Mouse (Mus musculus) forebrain, embryonic 13.5 days (tissue): ENCODE results near the gene Ankmy2. TPM values are rescaled to one million over a fixed set of nuclear protein-coding genes. Genes with fewer than 3 reads are reported as not detected.
A peak's percentile ranks its signal among the peaks of the same experiment; 100 is the strongest.

Experiments
- ATAC-seq: fragments of 200-750 bp; cut with Nextera tagmentation; 2 replicates; pipeline ENCODE4 v1.8.0; 2017
- H3K27ac ChIP-seq: fragments of 300-500 bp; sonication (generic); 2 replicates; pipeline ENCODE4 v1.5.1; 2015; ENCODE audit warnings: inconsistent platforms, mild to moderate bottlenecking, moderate library complexity
- H3K27me3 ChIP-seq: fragments of 300-500 bp; sonication (generic); 2 replicates; pipeline ENCODE4 v1.6.1; 2015; ENCODE audit warnings: mild to moderate bottlenecking, inconsistent platforms
- H3K36me3 ChIP-seq: fragments of 300-500 bp; sonication (generic); 2 replicates; pipeline ENCODE4 v1.6.1; 2015; ENCODE audit warnings: mild to moderate bottlenecking, inconsistent platforms; ENCODE audit not compliant: poor library complexity, severe bottlenecking
- H3K4me1 ChIP-seq: fragments of 300-500 bp; sonication (generic); 2 replicates; pipeline ENCODE4 v1.6.1; 2015; ENCODE audit warnings: inconsistent platforms
- H3K4me2 ChIP-seq: fragments of 300-500 bp; sonication (generic); 2 replicates; pipeline ENCODE4 v1.6.1; 2015; ENCODE audit warnings: inconsistent platforms, mild to moderate bottlenecking, moderate library complexity
- H3K4me3 ChIP-seq: fragments of 300-500 bp; sonication (generic); 2 replicates; pipeline ENCODE4 v1.5.1; 2015; ENCODE audit warnings: mild to moderate bottlenecking, inconsistent platforms
- H3K9ac ChIP-seq: fragments of 300-500 bp; sonication (generic); 2 replicates; pipeline ENCODE4 v1.6.1; 2015; ENCODE audit warnings: mild to moderate bottlenecking, inconsistent platforms
- H3K9me3 ChIP-seq: fragments of 300-500 bp; sonication (generic); replicated peaks from 2 replicates; pipeline ENCODE4 v1.6.1; 2016; ENCODE audit warnings: inconsistent platforms
- WGBS: fragments of 180-500 bp; shearing (Covaris S2); methylation state at CpG from one replicate; pipeline ENCODE4 v1.1.7; 2015; 5-methylcytosine and 5-hydroxymethylcytosine counted together
- polyA plus RNA-seq: library from polyadenylated mRNA; unstranded; fragments of >200 nt; fragmentation: Nextera tagmentation; extraction: Ambion mirVana; gene quantifications from 2 replicates; pipeline ENCODE4 v1.2.1, GENCODE M21; 2015

Gene Ankmy2
- 41.4 and 42.5 TPM in 2 replicates for polyA plus RNA-seq

DNA sequence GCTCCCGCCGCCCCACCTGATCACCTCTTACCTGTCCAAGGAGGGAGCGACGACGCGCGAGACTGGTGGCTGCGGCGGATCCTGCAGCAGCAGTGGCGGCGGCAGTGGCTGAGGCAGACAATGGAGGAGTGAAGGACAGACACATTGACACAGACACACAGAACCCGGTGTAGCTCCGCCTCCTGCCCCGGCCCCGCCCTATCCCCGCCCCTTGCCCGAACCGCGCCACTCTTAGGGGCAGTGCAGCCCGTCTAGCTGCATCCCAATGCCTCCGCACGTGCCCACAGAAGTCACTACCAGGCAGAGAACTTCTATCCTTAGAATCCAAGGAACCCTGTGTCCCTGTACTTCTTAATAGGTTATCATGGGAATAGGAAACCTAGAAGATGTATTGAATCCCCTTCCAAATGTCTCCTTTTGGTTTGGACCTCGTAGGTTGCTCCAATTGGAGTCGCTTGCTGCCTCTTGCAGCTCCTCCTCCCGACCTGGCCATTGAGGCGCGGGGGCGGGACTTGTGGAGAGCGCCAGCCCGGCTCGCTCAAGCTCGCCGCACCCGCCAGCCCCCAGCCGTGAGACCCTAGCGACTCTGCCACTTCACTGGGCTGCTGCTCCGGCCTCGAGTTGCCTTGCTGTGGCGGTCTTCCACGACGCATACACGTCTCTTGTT lies at the start of gene Ankmy2:
Ankmy2 (plus strand) TSS at position 478 of the 667 bp plus-strand sequence.
- under 1% methylated on average over 42 of the region's 42 CpGs for WGBS
- Histone ChIP-seq H3K4me2 (peak within 1 kb of the TSS; percentile 79), H3K36me3 (no peaks in the 10 kb centered on the region), H3K27ac (peak within 1 kb of the TSS; percentile 90), H3K9me3 (no peaks in the 10 kb centered on the region), H3K9ac (peak within 1 kb of the TSS; percentile 93), H3K4me1 (peaks cover 33% of the 10 kb centered on the region), H3K27me3 (no peaks in the 10 kb centered on the region), H3K4me3 (peak within 1 kb of the TSS; percentile 96)
- peak; percentile 97 for ATAC-seq

DNA sequence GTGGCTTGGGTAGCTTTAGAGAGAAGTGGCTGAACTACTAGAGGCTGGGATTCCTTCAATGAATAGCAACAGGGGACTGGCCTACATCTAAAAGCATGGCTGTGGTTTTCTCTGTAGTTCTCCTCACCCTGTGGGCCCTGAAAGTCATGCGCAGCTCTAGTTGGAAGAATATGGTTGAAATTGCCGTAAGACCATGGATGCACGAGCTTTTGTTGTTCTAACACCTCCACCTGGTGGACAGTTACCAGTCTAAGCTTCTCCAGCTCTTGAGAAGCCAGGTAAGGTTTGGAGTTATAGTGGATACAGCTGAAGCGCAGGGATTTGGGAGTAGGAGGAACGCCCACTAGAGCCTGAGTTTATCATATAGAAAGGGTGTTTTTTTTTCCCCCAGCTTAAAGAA lies 48.5 kb upstream of the Ankmy2 start:
- Histone ChIP-seq H3K27me3 (no peaks in the 10 kb centered on the region), H3K9ac (no peak overlapping the region), H3K4me1 (no peaks in the 10 kb centered on the region), H3K4me3 (no peak overlapping the region), H3K36me3 (peaks cover 80% of the 10 kb centered on the region), H3K4me2 (no peak overlapping the region), H3K27ac (no peak overlapping the region), H3K9me3 (no peaks in the 10 kb centered on the region)
- 98% methylated on average over 5 of the region's 5 CpGs for WGBS
- ATAC-seq = no peak

DNA sequence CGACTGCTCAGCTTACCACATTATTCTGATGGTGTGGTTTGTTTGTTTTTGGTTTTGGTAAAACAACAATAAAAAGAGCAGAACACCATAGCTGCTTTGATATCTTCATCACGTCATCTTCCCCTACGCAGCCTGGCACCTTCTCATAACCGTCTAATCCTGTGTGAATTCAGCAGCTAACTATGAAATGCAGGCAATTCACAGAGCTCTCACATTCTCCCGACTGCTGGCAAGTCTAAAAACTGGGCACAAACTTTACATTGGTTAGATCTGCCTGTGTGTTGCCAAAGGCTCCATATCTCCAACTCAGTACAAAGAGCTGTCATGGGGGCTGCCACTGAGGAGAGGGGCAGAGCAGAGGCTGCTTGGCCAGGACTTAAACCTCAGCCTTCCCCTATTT lies 46.5 kb upstream of the Ankmy2 start:
- Histone ChIP-seq H3K27ac (no peak overlapping the region), H3K4me2 (no peak overlapping the region)
- peak; percentile 38; the same call in 1 of the 2 replicates for ATAC-seq

DNA sequence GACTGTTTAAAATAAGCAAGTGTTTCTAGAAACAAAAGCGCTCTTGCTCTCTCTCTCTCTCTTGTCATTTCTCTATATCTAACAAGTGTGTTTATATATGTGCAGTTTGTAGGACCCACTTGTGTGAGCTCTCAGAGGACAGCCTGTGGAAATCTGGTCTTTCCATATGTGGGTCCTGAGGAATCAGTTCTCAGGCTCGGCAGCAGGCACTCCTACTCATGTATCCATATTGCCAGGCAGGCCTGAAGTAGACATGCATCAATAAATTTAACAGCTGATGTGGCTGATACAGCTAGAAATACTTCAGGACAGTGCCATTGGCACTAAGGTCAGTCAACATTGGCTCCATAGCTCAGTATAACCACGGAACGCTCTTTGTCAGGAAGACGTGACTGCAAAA lies 45.8 kb upstream of the Ankmy2 start:
- no peak for ATAC-seq
- no peak overlapping the region for H3K9ac ChIP-seq
- no peaks in the 10 kb centered on the region for H3K9me3 ChIP-seq
- H3K36me3 ChIP-seq = peaks cover 88% of the 10 kb centered on the region
- no peak overlapping the region for H3K4me2 ChIP-seq
- 92% methylated on average over 5 of the region's 5 CpGs for WGBS
- H3K4me3 ChIP-seq = no peak overlapping the region
- no peak overlapping the region for H3K27ac ChIP-seq
- H3K27me3 ChIP-seq = no peaks in the 10 kb centered on the region
- H3K4me1 ChIP-seq = no peaks in the 10 kb centered on the region

More for the DNA sequence above, 46.5 kb upstream of the Ankmy2 start:
- Histone ChIP-seq H3K36me3 (peaks cover 85% of the 10 kb centered on the region), H3K9me3 (no peaks in the 10 kb centered on the region), H3K27me3 (no peaks in the 10 kb centered on the region), H3K9ac (no peak overlapping the region), H3K4me3 (no peak overlapping the region), H3K4me1 (no peaks in the 10 kb centered on the region)
- 82% methylated on average over 5 of the region's 5 CpGs for WGBS

DNA sequence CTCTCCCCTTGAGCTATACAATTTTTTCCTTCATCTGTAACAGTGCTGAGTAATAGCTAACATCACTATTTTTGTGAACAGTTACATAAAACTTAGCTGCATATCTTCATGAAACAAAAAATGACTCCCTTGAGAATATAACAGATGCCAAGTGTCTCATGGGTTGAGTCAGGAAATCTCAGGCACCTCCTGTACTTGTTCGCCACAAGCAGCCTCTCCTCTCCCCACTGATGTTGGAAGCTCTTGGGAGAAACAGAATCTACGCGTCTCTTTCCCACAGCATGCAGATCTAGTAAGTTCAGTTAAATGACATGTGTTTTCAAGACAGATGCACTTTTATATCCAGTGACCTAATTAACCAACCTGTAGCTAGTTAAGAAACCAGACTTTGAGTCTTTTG lies 44.8 kb upstream of the Ankmy2 start:
- H3K4me3 ChIP-seq = no peak overlapping the region
- no peak overlapping the region for H3K4me2 ChIP-seq
- no peaks in the 10 kb centered on the region for H3K27me3 ChIP-seq
- WGBS = 98% methylated on average over 3 of the region's 3 CpGs
- no peak overlapping the region for H3K27ac ChIP-seq
- ATAC-seq = no peak
- H3K9me3 ChIP-seq = no peaks in the 10 kb centered on the region
- peaks cover 91% of the 10 kb centered on the region for H3K36me3 ChIP-seq
- no peak overlapping the region for H3K9ac ChIP-seq
- H3K4me1 ChIP-seq = no peaks in the 10 kb centered on the region

DNA sequence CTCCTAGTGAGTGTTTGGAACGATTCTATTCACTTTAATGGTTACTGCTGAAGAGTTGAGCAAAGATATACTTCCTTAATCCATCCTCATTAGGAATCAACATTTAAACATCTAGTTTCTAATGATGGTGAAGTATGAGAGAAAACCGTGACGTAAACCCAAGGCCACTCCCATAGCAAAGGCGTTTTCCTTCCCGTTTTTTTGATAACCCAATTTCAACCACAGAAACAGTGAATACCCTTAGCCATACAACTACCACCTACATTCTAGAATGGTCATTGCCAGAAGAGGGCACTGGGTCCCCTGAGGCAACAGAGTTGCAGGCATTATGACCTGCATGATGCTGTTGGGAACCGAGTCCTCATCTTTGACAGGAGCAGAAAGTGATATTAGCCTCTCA lies 39.8 kb upstream of the Ankmy2 start:
- peaks cover 81% of the 10 kb centered on the region for H3K36me3 ChIP-seq
- H3K27ac ChIP-seq = no peak overlapping the region
- no peaks in the 10 kb centered on the region for H3K9me3 ChIP-seq
- H3K27me3 ChIP-seq = no peaks in the 10 kb centered on the region
- no peak overlapping the region for H3K4me2 ChIP-seq
- no peak for ATAC-seq
- WGBS = 95% methylated on average over 6 of the region's 6 CpGs
- H3K4me3 ChIP-seq = no peak overlapping the region
- H3K9ac ChIP-seq = no peak overlapping the region
- H3K4me1 ChIP-seq = no peaks in the 10 kb centered on the region

DNA sequence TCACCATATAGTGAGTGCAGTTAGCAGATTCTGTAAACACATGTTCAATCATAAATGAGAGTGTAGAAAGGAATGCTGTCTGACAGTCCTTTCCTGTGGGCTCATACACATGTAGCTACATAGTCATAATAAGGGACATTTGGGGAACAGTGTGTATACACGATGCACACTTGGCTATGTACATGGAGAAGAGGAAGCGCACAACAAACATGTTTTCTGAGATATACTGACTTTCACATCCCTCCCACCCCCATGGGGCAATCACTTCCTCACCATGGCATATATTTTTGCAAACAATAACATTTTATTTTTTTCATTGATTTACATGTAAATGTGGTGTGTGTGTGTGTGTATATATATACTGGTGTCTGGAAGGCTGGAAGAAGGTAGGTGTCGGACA lies 37.7 kb upstream of the Ankmy2 start:
- Histone ChIP-seq H3K4me1 (no peaks in the 10 kb centered on the region), H3K9me3 (no peaks in the 10 kb centered on the region), H3K36me3 (peaks cover 81% of the 10 kb centered on the region), H3K27me3 (no peaks in the 10 kb centered on the region), H3K4me2 (no peak overlapping the region), H3K4me3 (no peak overlapping the region), H3K27ac (no peak overlapping the region), H3K9ac (no peak overlapping the region)
- ATAC-seq = no peak
- 95% methylated on average over 3 of the region's 3 CpGs for WGBS

DNA sequence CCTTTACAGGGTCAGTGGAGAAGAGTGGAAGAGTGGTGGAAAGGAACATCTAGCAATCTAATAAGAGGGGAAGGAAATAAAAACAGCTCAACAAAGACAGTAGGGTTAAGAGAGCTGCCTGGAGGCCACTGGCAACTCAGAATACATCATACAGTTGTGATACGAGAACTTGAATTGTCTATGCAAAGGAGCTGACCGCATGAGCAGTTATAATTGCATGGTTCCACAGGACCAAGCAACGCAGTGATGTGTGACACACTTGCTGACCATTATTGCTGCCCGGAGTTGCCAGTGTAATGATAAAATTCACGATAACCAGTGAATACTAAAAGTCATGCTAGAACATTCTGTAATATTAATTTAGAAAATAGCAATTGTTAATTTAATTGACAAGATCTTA lies 30.9 kb upstream of the Ankmy2 start:
- Histone ChIP-seq H3K4me1 (no peaks in the 10 kb centered on the region), H3K27me3 (no peaks in the 10 kb centered on the region), H3K27ac (no peak overlapping the region), H3K4me2 (no peak overlapping the region), H3K9me3 (no peaks in the 10 kb centered on the region), H3K36me3 (peaks cover 49% of the 10 kb centered on the region), H3K4me3 (no peak overlapping the region), H3K9ac (no peak overlapping the region)
- WGBS = 95% methylated on average over 5 of the region's 5 CpGs
- no peak for ATAC-seq

DNA sequence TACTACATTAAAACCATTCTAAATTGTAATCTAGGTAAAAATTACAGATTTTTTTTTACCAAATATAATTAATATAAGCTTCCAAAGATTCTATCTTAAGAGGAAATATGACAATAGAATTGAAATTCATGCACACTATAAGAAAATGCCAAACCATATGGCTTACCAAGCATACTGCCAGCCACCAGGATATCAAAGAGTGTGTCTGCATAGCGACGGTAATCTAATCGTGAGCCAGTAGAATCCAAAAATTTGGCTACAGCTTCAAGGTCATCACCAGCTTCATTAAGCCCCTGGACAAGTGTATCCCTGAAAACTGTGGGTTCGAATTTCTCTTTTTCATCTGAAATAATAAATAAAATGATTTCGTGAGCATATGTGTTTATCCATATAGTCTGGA lies 27.1 kb upstream of the Ankmy2 start:
- H3K4me2 ChIP-seq = no peak overlapping the region

DNA sequence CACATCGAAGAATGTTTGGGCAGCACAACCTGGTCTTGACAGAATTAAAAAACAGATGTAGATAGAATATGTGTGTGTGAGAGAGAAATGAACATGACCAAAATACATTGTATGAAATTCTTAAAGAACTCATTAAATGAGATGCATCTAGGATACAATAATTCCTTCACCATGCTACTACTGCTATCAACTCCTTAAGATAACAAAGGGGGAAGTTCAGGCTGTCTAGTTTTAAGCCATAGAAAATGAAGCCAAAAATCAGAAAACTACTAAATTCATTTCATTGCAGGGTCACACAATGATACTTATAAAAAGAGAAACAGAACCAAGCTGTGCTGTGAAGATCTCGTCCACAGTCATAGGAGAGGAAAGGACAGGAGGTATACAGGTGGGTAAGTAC lies 24.7 kb upstream of the Ankmy2 start:
- WGBS = 97% methylated on average over 2 of the region's 2 CpGs
- Histone ChIP-seq H3K9ac (no peak overlapping the region), H3K4me1 (0 out of 2 replicates have a peak, but pooled peaks cover 8% of the 10 kb centered on the region), H3K27me3 (no peaks in the 10 kb centered on the region), H3K4me2 (no peak overlapping the region), H3K4me3 (no peak overlapping the region), H3K36me3 (peaks cover 46% of the 10 kb centered on the region), H3K27ac (no peak overlapping the region), H3K9me3 (no peaks in the 10 kb centered on the region)
- ATAC-seq = no peak

More for the DNA sequence above, 27.1 kb upstream of the Ankmy2 start:
- Histone ChIP-seq H3K9me3 (no peaks in the 10 kb centered on the region), H3K27ac (no peak overlapping the region), H3K9ac (no peak overlapping the region), H3K27me3 (no peaks in the 10 kb centered on the region), H3K36me3 (peaks cover 45% of the 10 kb centered on the region), H3K4me1 (0 out of 2 replicates have a peak, but pooled peaks cover 8% of the 10 kb centered on the region), H3K4me3 (no peak overlapping the region)
- ATAC-seq = no peak
- WGBS = 92% methylated on average over 5 of the region's 5 CpGs

DNA sequence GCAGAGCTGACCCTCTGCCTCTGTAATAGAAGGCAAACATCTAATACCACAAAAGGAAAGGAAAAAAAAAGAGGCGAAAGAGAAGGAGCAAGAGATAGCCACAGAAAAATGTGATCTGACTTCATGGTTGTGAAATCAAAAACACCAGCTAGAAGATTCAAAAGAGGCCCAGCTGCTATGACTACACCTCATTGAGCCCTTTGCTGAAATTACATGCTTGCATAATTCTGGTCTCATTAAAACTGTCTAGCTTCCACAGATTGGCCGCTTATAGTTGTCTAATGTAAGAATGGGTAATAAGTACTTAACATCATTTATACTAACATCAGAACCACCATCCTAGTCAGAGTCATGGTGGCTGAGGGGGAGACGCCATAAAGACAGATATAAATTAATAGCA lies 24.2 kb upstream of the Ankmy2 start:
- peaks cover 46% of the 10 kb centered on the region for H3K36me3 ChIP-seq
- H3K27ac ChIP-seq = no peak overlapping the region
- ATAC-seq = no peak; the same call in 1 of the 2 replicates
- no peak overlapping the region for H3K4me2 ChIP-seq
- H3K9me3 ChIP-seq = no peaks in the 10 kb centered on the region
- H3K4me1 ChIP-seq = 0 out of 2 replicates have a peak, but pooled peaks cover 8% of the 10 kb centered on the region
- no peak overlapping the region for H3K9ac ChIP-seq
- no peak overlapping the region for H3K4me3 ChIP-seq
- WGBS = 77% methylated on average over 3 of the region's 3 CpGs
- H3K27me3 ChIP-seq = no peaks in the 10 kb centered on the region

DNA sequence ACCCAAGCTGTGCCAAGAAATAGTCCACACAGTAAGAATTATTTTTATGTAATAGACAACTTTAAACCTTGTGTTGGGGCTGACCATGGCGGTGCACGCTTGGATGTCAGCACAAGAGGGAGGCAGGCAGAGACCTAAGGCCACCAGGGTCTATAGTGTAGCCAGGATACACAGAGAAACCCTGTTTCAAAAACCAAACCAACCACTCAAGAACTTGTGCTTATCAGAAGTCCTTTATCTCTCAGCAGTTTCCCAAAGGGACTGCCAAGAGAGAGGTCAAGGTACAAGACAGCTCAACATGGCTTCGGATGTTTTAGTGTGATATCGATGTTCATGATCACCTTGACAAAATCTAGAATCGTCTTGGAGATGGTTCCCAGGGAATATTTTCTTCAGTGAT lies 23.4 kb upstream of the Ankmy2 start:
- WGBS = 95% methylated on average over 5 of the region's 5 CpGs
- ATAC-seq = no peak

DNA sequence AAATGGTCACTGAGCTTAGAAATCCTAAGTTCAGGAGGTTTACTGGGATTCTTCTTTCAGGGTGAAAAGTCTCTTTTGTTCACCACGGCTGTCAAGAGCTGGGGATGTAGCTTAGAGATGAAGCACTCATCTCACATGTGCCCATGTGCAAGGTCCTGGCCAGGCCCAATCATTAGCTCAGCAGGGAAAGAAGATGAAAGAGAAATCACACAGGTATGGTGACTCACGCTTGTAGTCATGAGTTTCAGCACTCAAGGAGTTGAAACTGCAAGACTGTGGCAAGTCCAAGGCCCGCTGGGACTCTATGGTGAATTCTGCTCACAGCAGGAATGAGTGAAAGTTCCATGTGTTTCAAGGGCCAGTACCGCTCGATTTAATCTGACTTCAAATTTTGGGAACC lies 22.8 kb upstream of the Ankmy2 start:
- no peak for ATAC-seq
- Histone ChIP-seq H3K27me3 (no peaks in the 10 kb centered on the region), H3K9ac (no peak overlapping the region), H3K4me3 (no peak overlapping the region), H3K36me3 (peaks cover 40% of the 10 kb centered on the region), H3K4me2 (no peak overlapping the region), H3K4me1 (0 out of 2 replicates have a peak, but pooled peaks cover 8% of the 10 kb centered on the region), H3K27ac (no peak overlapping the region), H3K9me3 (no peaks in the 10 kb centered on the region)
- WGBS = 91% methylated on average over 5 of the region's 5 CpGs

More for the DNA sequence above, 23.4 kb upstream of the Ankmy2 start:
- Histone ChIP-seq H3K4me1 (0 out of 2 replicates have a peak, but pooled peaks cover 8% of the 10 kb centered on the region), H3K36me3 (peaks cover 45% of the 10 kb centered on the region), H3K9me3 (no peaks in the 10 kb centered on the region), H3K4me3 (no peak overlapping the region), H3K27ac (no peak overlapping the region), H3K4me2 (no peak overlapping the region), H3K9ac (no peak overlapping the region), H3K27me3 (no peaks in the 10 kb centered on the region)
